Mouse (Mus musculus): ENCODE measurements around the gene Rad9b.
"Not testable (repeated sequence)": the region's sequence is repeated elsewhere in the genome, so short reads cannot be mapped to it uniquely, and the experiment has no call there.

Rad9b gene

DNA sequence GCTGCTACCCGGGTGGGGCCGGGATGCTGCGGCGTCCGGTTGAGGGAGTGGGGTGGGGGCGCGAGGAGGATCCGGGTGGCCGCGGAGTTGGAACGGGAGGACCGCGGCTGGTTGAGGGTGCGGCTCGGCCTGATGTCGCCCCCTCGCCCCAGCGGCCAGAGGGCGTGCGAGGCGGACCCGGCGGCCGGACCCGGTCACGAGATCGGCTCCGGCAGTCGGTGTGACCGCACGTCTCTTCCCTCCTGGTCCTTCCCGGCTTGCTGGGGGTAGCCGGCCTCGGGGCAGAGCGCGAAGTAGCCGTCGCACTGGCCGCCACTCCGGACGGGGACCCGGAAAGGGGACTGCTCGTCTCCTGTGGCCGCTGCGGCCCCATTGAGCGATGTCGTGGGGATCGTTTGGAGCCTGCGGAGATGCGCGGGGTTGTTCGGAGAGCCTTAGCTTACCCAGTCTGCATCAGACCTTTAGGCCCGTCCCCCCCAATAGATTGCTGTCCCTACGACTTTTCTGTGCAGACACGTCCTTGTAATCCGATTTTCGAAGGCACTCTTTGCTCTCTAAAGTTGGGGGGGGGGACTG is 547 bp upstream of the Rad9b start:
- no peak for DNase-seq

GRCm38 (mm10) chr5:122345777-122346176 is 8.3 kb downstream of the Rad9b start:
- DNase-seq = no peak

- DNase-seq = peak; percentile 70
Observed at GRCm38 (mm10) chr5:122344260-122344659, 9.8 kb downstream of the Rad9b start.

DNA sequence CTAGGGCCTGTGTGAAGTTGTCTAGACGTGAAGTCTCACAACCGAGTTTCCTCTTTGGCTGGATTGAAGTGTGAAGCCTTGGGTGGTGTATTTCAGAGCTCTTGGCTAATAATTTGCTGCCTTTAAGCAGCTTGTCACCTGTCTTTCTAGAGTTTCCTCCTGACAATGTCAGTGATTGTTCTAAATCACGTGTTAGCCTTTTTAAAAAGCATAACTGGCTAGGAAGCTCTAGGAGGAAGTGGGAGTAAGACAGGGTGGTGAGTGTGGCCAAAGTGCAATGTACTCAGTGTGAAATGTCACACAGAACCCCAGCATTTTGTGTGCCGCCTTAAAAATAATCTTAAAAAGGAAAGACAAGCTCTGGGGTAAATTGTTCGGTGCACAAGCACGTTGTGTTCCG is 10.3 kb downstream of the Rad9b start:
- DNase-seq = no peak

DNA sequence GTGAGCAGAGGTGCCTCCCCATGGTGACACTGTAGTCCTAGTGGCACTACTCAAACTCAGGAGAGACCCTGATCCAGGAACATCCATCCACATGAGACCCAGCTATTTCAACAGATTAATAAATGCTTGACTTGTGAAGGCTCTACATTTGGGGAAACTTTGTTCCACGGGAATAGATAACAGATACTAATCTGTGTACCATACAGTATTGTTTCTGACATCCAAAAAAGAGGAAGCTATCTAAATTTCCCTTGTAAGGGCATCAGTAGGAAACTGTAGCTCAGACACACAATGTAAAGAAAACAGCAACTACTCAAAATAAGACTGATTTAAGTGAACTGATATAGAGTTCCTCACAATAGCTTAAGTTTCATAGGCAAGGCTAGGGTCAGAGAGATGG is 11.2 kb downstream of the Rad9b start:
- DNase-seq = no peak

DNA sequence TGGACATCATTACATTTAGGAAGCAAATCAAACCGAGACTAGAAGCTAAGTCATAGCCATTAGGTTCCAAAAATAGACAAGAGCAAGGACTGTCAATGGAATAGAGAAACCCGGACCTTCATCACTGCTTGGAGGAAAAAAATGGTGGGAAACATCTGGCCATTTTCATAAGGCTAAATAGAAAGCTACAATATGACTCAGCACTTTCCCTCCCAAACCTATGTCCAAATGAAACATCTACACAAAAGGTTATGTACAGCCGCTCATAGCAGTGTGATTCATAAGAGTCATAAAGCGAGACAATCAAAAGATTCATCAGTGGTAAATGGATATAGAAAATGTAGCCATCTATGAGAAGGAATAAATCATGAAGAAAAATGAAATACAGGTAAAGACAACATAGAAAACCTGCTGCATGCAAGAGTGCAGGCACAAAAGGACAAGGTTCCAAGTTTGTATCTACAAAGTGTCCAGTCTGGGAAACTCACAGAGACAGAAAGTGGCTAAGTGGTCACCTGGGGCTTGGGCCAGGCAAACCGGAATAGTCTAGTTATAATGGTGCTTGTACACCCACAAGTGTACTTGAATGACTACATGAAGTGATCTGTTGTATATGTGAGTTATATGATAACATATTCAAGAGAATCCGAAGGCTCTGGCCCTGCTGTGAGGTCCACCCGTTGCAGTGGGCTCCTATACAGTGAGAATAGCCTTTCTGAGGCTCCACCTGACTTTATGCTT is 17.3 kb downstream of the Rad9b start:
- no peak for DNase-seq

- no peak for DNase-seq
Observed at GRCm38 (mm10) chr5:122334682-122335081, 19.4 kb downstream of the Rad9b start.

- DNase-seq = no peak
Observed at GRCm38 (mm10) chr5:122330269-122330668, 23.8 kb downstream of the Rad9b start.

DNA sequence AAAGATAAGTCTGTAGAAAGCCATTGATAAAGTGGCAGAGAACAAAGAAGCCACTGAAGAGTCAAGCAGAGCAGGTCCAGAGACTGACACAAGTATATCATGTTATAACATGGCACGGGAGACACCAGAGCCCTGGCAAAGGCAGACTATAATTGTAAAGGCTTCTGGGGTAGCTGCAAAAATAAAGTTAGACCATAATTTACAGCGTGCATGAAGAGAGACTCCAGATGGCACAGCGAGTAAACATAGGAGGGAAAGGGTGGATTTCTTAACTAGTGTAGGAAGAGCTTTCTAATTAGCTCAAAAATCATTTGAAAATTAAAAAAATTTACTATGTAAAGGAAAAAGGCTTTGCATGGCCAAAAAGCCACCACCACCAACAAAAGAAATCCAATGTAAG is 26.8 kb downstream of the Rad9b start:
- DNase-seq = no peak

DNA sequence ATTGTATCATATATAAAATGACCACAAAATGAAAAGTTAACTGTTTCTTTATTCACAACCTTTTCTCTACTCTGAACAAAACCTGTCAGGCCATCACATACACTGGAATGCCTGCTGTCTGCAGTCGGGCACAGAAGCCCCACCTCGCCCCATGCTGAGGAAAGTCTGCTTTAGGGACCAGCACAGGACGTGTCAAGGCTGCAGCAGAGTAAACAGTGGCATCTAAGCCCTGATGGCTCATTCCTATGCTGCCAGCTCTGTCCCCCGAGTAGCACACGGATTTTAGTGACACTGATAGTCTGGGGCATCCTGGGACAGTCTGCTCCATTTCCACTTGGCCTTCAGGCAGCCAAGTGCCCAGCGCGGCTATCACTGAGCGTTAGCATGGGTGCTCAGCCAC is 28.6 kb downstream of the Rad9b start:
- peak; percentile 62 for DNase-seq

GRCm38 (mm10) chr5:122324608-122325431 is 29.2 kb downstream of the Rad9b start:
- DNase-seq = peak; percentile 95

DNA sequence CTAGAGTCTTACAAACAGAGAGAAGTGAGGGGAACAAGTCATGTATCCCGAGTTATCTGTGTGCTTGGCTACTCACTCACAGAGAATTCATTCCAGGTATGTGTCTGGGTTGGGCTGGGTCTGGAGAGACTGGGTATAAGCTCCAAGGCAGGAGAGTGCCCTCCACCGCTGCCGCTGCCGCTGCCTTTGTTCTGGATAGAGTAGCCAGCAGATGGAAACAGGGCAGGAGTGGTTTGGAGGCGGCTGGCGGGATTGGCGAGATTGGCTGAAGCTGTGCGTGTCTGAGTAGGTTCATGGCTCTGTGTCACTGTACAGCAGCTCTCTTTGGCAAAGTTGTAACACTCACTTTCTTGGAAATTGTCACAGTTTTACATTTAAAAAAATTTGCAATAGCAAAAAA is 30.5 kb downstream of the Rad9b start:
- DNase-seq = no peak

DNA sequence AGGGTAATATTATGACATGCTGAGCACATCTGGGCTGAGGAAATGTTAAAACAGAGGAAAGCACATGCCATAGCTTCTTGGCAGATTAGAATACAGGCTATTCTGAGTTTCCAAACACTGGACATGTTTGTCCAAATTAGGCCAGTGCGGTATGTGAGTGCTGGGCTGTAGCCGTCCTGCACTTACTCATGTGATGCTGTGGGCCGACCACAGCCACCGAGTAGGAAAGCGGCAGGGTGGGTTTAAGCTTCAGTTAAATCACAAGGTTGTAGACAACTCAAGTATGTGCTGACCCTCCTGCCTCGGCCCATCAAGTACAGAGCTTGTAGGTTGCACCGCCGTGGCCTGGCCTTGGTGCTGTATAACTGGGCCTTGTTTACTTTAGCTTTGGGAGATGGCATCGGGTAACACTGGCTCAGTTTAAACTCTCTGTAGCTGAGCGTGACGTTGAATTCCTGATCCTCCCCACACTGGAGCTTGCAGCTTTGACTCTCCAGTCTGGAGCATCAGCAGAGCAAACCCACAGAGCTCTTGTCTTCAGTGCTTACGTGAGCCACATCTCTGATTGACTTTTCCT is 33.7 kb downstream of the Rad9b start:
- no peak for DNase-seq

DNA sequence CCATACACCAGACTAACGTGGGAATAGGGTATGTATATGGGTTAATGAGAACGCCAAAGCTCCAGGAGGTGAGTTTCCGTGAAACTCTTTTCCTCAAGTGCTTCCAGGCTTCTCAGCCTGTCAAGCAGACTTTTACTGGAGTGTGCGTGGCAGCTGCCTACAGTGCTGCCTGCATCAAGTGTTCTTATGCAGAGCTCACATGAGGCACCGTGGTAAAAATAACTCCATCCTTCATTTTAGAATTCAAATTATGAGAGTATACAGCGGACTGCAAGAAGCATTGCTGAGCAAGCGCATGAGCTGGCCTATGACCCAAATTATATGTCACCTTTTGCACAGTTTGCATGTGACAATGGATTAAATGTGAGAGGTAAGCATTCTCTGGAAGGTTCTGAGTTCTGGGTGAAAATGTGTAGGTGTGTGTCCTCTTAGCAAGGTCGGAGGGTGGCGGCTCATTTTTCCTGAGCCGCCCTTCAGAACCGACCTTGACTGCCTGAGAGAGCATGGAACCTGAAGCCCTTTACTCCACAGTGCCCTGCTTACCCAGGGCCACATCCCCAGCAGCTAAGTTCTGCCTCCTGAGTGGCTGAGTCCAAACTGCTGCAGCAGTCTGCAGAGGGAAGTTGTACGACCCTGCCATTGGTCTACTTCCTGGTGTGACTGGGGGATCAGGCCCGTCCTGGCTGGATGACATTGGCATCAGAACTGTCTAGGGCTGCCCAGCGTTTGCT is 34.4 kb downstream of the Rad9b start:
- no peak for DNase-seq

DNA sequence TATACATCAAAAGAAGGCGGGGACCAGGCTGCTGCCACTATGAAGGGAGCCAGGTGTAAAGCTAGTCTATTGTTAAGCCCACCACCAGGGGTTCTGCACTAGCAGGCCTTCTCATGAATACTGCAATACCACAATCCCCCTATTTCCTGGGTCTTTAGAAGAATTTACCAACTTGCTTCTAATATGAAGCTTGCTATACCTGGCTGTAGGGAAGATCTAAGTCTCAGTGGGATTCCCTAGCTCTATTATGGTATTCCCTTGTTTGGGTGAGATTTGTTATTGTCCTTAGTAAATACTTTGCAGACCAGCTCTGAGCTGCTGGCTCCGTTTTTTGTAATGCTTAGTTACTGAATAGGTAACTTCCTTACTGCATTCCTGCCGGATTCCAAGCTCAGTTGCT is 35.1 kb downstream of the Rad9b start:
- DNase-seq = not testable (repeated sequence)

DNA sequence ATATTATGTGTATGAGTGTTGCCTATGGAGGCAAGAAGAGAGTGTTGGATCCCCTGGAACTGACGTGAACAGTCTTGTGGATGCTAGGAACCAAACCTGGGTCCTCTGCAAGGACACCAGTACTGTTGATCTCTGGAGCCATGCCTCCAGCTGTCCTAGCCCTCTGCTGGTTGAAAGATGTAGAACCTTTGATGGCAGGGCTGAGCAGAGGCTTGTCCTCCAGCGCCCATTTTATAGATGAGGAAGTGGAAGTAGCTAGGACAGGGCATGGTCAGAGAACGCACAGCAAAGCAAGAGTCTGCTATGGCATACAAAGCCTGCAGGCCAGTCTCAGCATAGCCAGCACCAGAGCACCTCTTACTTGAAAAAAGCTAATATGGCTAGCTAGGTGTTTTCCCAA is 35.9 kb downstream of the Rad9b start:
- peak; percentile 40 for DNase-seq

GRCm38 (mm10) chr5:122317329-122318045 is 36.5 kb downstream of the Rad9b start:
- peak; percentile 71 for DNase-seq

GRCm38 (mm10) chr5:122314966-122315667 is 38.9 kb downstream of the Rad9b start:
- peak; percentile 96 for DNase-seq

GRCm38 (mm10) chr5:122312942-122313684 is 40.9 kb downstream of the Rad9b start:
- no peak for DNase-seq

- no peak for DNase-seq
Observed at GRCm38 (mm10) chr5:122312346-122312745, 41.7 kb downstream of the Rad9b start.

DNA sequence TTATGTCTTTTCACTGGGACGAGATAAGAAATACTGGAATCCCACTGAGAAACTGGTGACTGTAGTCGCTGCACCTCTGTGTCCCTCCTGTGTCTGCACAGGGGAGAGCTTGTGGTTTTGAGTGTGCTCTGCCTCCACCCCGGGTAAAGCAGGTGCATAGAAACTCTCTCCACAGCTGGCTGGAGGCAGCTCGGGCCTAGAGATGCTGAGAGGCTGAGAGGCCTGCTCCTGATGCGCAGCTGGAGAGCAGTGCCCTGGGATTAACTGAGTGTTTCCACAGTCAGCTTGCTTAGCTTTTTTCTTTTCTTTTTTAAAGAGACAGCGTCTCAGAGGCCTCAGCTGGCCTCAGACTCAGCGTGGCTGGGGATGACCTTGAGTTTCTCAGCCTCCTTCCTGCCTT is 42.3 kb downstream of the Rad9b start:
- DNase-seq = no peak

Measured in cerebellum, adult 9-11 months (tissue).